Mouse (Mus musculus): ENCODE data around the gene Dnajc17. TPM values are rescaled to one million over a fixed set of nuclear protein-coding genes. Genes with fewer than 3 reads are reported as not detected.

Dnajc17 gene
- polyA plus RNA-seq, 1 experiment from 2014 or later: 19.4 TPM

- peak; percentile 85 for DNase-seq (ENCODE audit: low spot score)
- ATAC-seq (ENCODE audit: insufficient read depth, low FRiP score, low TSS enrichment): peak; percentile 61; the same call in 1 of the 2 replicates
- no peaks in the 10 kb centered on the region for H3K4me1 ChIP-seq (ENCODE audit: control insufficient read depth, insufficient read depth, low read length)
- peaks cover under 1% of the 10 kb centered on the region for H3K36me3 ChIP-seq (ENCODE audit: control insufficient read depth, insufficient read depth, low read length)
- H3K27me3 ChIP-seq (ENCODE audit: control insufficient read depth, insufficient read depth, low read length): no peaks in the 10 kb centered on the region
- H3K9ac ChIP-seq (ENCODE audit: low read length): no peak overlapping the region
- peak overlapping the region; percentile 30 for H3K4me2 ChIP-seq (ENCODE audit: low read depth)
- no peaks in the 10 kb centered on the region for H3K9me3 ChIP-seq (ENCODE audit: control insufficient read depth, low read length)
- H3K4me3 ChIP-seq (ENCODE audit: low read depth, low read length): no peak overlapping the region
- 8% methylated on average over 15 of the region's 15 CpGs for WGBS
- no peak overlapping the region for H3K27ac ChIP-seq (ENCODE audit: low read depth, low read length)
These were observed 19.4 kb downstream of the Dnajc17 start for GRCm38 (mm10) chr2:119189029-119189710.

- Histone ChIP-seq H3K27ac (ENCODE audit: low read depth, low read length) (no peak overlapping the region), H3K4me2 (ENCODE audit: low read depth) (no peak overlapping the region), H3K9ac (ENCODE audit: low read length) (no peak overlapping the region), H3K27me3 (ENCODE audit: control insufficient read depth, insufficient read depth, low read length) (no peaks in the 10 kb centered on the region), H3K36me3 (ENCODE audit: control insufficient read depth, insufficient read depth, low read length) (peaks cover 6% of the 10 kb centered on the region), H3K4me3 (ENCODE audit: low read depth, low read length) (no peak overlapping the region), H3K4me1 (ENCODE audit: control insufficient read depth, insufficient read depth, low read length) (no peaks in the 10 kb centered on the region), H3K9me3 (ENCODE audit: control insufficient read depth, low read length) (no peaks in the 10 kb centered on the region)
- WGBS: 67% methylated on average over 7 of the region's 7 CpGs
- ATAC-seq (ENCODE audit: insufficient read depth, low FRiP score, low TSS enrichment): no peak
- DNase-seq (ENCODE audit: low spot score): no peak
These were observed 25.7 kb downstream of the Dnajc17 start for GRCm38 (mm10) chr2:119182914-119183313.

- Histone ChIP-seq H3K27me3 (ENCODE audit: control insufficient read depth, insufficient read depth, low read length) (no peaks in the 10 kb centered on the region), H3K4me1 (ENCODE audit: control insufficient read depth, insufficient read depth, low read length) (peaks cover 22% of the 10 kb centered on the region), H3K9me3 (ENCODE audit: control insufficient read depth, low read length) (no peaks in the 10 kb centered on the region), H3K27ac (ENCODE audit: low read depth, low read length) (no peak overlapping the region), H3K9ac (ENCODE audit: low read length) (no peak overlapping the region), H3K36me3 (ENCODE audit: control insufficient read depth, insufficient read depth, low read length) (peaks cover 4% of the 10 kb centered on the region), H3K4me3 (ENCODE audit: low read depth, low read length) (no peak overlapping the region), H3K4me2 (ENCODE audit: low read depth) (no peak overlapping the region)
- WGBS: 90% methylated on average over 5 of the region's 5 CpGs
- DNase-seq (ENCODE audit: low spot score) (no peak), ATAC-seq (ENCODE audit: insufficient read depth, low FRiP score, low TSS enrichment) (no peak)
These were observed 31.1 kb downstream of the Dnajc17 start for GRCm38 (mm10) chr2:119177384-119177939.

- Histone ChIP-seq H3K27me3 (ENCODE audit: control insufficient read depth, insufficient read depth, low read length) (no peaks in the 10 kb centered on the region), H3K4me2 (ENCODE audit: low read depth) (no peak overlapping the region), H3K36me3 (ENCODE audit: control insufficient read depth, insufficient read depth, low read length) (peaks cover 4% of the 10 kb centered on the region), H3K27ac (ENCODE audit: low read depth, low read length) (no peak overlapping the region), H3K9ac (ENCODE audit: low read length) (no peak overlapping the region), H3K4me3 (ENCODE audit: low read depth, low read length) (no peak overlapping the region), H3K4me1 (ENCODE audit: control insufficient read depth, insufficient read depth, low read length) (peaks cover 27% of the 10 kb centered on the region), H3K9me3 (ENCODE audit: control insufficient read depth, low read length) (no peaks in the 10 kb centered on the region)
- WGBS: 70% methylated on average over 3 of the region's 3 CpGs
- DNase-seq (ENCODE audit: low spot score): no peak
- ATAC-seq (ENCODE audit: insufficient read depth, low FRiP score, low TSS enrichment): no peak
These were observed 31.8 kb downstream of the Dnajc17 start for GRCm38 (mm10) chr2:119176761-119177160.

- Histone ChIP-seq H3K36me3 (ENCODE audit: control insufficient read depth, insufficient read depth, low read length) (peaks cover 4% of the 10 kb centered on the region), H3K9me3 (ENCODE audit: control insufficient read depth, low read length) (no peaks in the 10 kb centered on the region), H3K9ac (ENCODE audit: low read length) (no peak overlapping the region), H3K4me1 (ENCODE audit: control insufficient read depth, insufficient read depth, low read length) (peaks cover 27% of the 10 kb centered on the region), H3K4me2 (ENCODE audit: low read depth) (no peak overlapping the region), H3K27ac (ENCODE audit: low read depth, low read length) (no peak overlapping the region), H3K27me3 (ENCODE audit: control insufficient read depth, insufficient read depth, low read length) (no peaks in the 10 kb centered on the region), H3K4me3 (ENCODE audit: low read depth, low read length) (no peak overlapping the region)
- WGBS: 76% methylated on average over 6 of the region's 6 CpGs
- DNase-seq (ENCODE audit: low spot score) (no peak), ATAC-seq (ENCODE audit: insufficient read depth, low FRiP score, low TSS enrichment) (no peak)
These were observed 33.0 kb downstream of the Dnajc17 start for GRCm38 (mm10) chr2:119175614-119176013.

GRCm38 (mm10) chr2:119174866-119175265 lies 33.7 kb downstream of the Dnajc17 start:
- ATAC-seq (ENCODE audit: insufficient read depth, low FRiP score, low TSS enrichment) (no peak), DNase-seq (ENCODE audit: low spot score) (no peak)
- H3K36me3 ChIP-seq (ENCODE audit: control insufficient read depth, insufficient read depth, low read length): peaks cover 4% of the 10 kb centered on the region
- peaks cover 27% of the 10 kb centered on the region for H3K4me1 ChIP-seq (ENCODE audit: control insufficient read depth, insufficient read depth, low read length)
- no peak overlapping the region for H3K4me3 ChIP-seq (ENCODE audit: low read depth, low read length)
- H3K4me2 ChIP-seq (ENCODE audit: low read depth): no peak overlapping the region
- H3K27me3 ChIP-seq (ENCODE audit: control insufficient read depth, insufficient read depth, low read length): no peaks in the 10 kb centered on the region
- no peak overlapping the region for H3K27ac ChIP-seq (ENCODE audit: low read depth, low read length)
- 56% methylated on average over 14 of the region's 14 CpGs for WGBS
- H3K9ac ChIP-seq (ENCODE audit: low read length): no peak overlapping the region
- no peaks in the 10 kb centered on the region for H3K9me3 ChIP-seq (ENCODE audit: control insufficient read depth, low read length)

- ATAC-seq (ENCODE audit: insufficient read depth, low FRiP score, low TSS enrichment) (no peak), DNase-seq (ENCODE audit: low spot score) (no peak)
- 43% methylated on average over 8 of the region's 8 CpGs for WGBS
- H3K27ac ChIP-seq (ENCODE audit: low read depth, low read length): peak within 1 kb of the TSS; percentile 67
- H3K4me2 ChIP-seq (ENCODE audit: low read depth): 0 out of 2 replicates have a peak within 1 kb of the TSS, but pooled peaks have one; percentile 17
- no peaks in the 10 kb centered on the region for H3K9me3 ChIP-seq (ENCODE audit: control insufficient read depth, low read length)
- no peak within 1 kb of the TSS for H3K4me3 ChIP-seq (ENCODE audit: low read depth, low read length)
- peaks cover 2% of the 10 kb centered on the region for H3K36me3 ChIP-seq (ENCODE audit: control insufficient read depth, insufficient read depth, low read length)
- H3K27me3 ChIP-seq (ENCODE audit: control insufficient read depth, insufficient read depth, low read length): 0 out of 2 replicates have a peak, but pooled peaks cover 3% of the 10 kb centered on the region
- H3K4me1 ChIP-seq (ENCODE audit: control insufficient read depth, insufficient read depth, low read length): peaks cover 27% of the 10 kb centered on the region
- H3K9ac ChIP-seq (ENCODE audit: low read length): no peak within 1 kb of the TSS; the same call in none of the 2 replicates
These were observed 34.5 kb downstream of the Dnajc17 start, which contains the start of gene Gm14137 for GRCm38 (mm10) chr2:119173991-119174651. TSS of gene Gm14137 (plus strand) at chr2:119174509.

GRCm38 (mm10) chr2:119172862-119173576 lies 35.6 kb downstream of the Dnajc17 start:
- peak; percentile 66; the same call in 1 of the 2 replicates for ATAC-seq (ENCODE audit: insufficient read depth, low FRiP score, low TSS enrichment)
- WGBS: 13% methylated on average over 13 of the region's 13 CpGs

More at GRCm38 (mm10) chr2:119172862-119173576, 35.6 kb downstream of the Dnajc17 start:
- Histone ChIP-seq H3K4me2 (ENCODE audit: low read depth) (0 out of 2 replicates have a peak overlapping the region, but pooled peaks have one; percentile 17), H3K4me3 (ENCODE audit: low read depth, low read length) (no peak overlapping the region), H3K27me3 (ENCODE audit: control insufficient read depth, insufficient read depth, low read length) (0 out of 2 replicates have a peak, but pooled peaks cover 6% of the 10 kb centered on the region), H3K9ac (ENCODE audit: low read length) (peak overlapping the region; percentile 33; the same call in 1 of the 2 replicates), H3K4me1 (ENCODE audit: control insufficient read depth, insufficient read depth, low read length) (peaks cover 27% of the 10 kb centered on the region), H3K36me3 (ENCODE audit: control insufficient read depth, insufficient read depth, low read length) (peaks cover under 1% of the 10 kb centered on the region), H3K27ac (ENCODE audit: low read depth, low read length) (peak overlapping the region; percentile 67), H3K9me3 (ENCODE audit: control insufficient read depth, low read length) (no peaks in the 10 kb centered on the region)
- peak; percentile 45 for DNase-seq (ENCODE audit: low spot score)
